In the genomic region with DNA sequence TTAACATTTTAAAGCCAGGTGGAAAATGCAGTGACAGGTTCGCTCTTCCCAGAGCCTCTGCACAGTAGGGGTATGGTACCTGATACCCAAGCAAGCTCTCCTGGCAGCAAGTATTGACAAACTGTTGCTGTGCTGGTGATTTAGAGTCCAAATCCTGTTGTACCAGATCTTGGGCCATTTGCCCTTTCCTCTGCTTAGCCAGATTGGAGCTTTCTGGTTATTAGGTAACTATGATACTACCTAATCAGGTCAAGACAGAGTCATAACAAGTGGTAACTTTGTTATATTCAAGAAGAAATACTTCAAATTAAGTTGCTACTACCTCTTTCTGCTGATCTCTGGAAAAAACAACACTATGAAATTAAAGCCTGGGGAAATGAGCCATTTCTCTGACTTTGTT, we compare ENCODE assay signal across 10 mouse cellular contexts. TPM values are rescaled to one million over a fixed set of nuclear protein-coding genes. Genes with fewer than 3 reads are reported as not detected.
A peak's percentile ranks its signal among the peaks of the same experiment; 100 is the strongest.
DNase-seq lines count a peak whose midpoint lies in the region; ATAC-seq and TF ChIP-seq lines count a peak whose summit lies in the region.
"Had no signal": no experiment of that assay in that cellular context is flagged by ENCODE, and none has a peak within 500 bp of the region (broad histone marks: within the 10 kb centered on the region; RNA-seq: fewer than 3 reads in every experiment).

No protein-coding gene starts in this region.

- H3K79me2 ChIP-seq in CH12.LX (replicated peaks; ENCODE audit: control insufficient read depth, extremely low read depth, insufficient read depth, poor library complexity, severe bottlenecking): peaks cover 24% of the 10 kb centered on the region

- no peak for TF ChIP-seq EP300 in CH12.LX (IDR thresholded peaks at IDR 0.05; ENCODE audit: low read length)

- WGBS in heart, embryonic 13.5 days: 81% methylated on average over 1 of the region's 1 CpGs
- 92% methylated on average over 1 of the region's 1 CpGs for WGBS in forebrain, embryonic 15.5 days
- 89% methylated on average over 1 of the region's 1 CpGs for WGBS in liver, embryonic 15.5 days (ENCODE audit: insufficient replicate concordance)
- WGBS in cerebellum, adult 2 months: 84% methylated on average over 1 of the region's 1 CpGs

- TF ChIP-seq CTCF in CH12.LX (conservative IDR thresholded peaks at IDR 0.05 in 1 of 2, IDR thresholded peaks at IDR 0.05 in 1 of 2; ENCODE audit: low read depth in 2 of 2, low read length in 2 of 2): no peak
- TF ChIP-seq CTCF in cerebellum, adult 2 months (IDR thresholded peaks at IDR 0.05; ENCODE audit: borderline replicate concordance, insufficient read depth, low read depth, low read length): no peak

- no peak for TF ChIP-seq POLR2A in CH12.LX (IDR thresholded peaks at IDR 0.05; ENCODE audit: low read depth, low read length)
- TF ChIP-seq POLR2A in cerebellum, adult 2 months (IDR thresholded peaks at IDR 0.05; ENCODE audit: borderline replicate concordance, insufficient read depth, low read length): no peak

- ATAC-seq in heart, embryonic 13.5 days (ENCODE audit: extremely low read depth, insufficient number of reproducible peaks, low FRiP score, low TSS enrichment): no peak
- ATAC-seq in forebrain, embryonic 15.5 days (replicated peaks): no peak
- no peak for ATAC-seq in liver, embryonic 15.5 days (ENCODE audit: insufficient read depth)

- H3K27ac ChIP-seq in heart, embryonic 13.5 days (replicated peaks): no peak overlapping the region
- H3K27ac ChIP-seq in CH12.LX (ENCODE audit: insufficient read depth, low read depth): no peak overlapping the region
- H3K27ac ChIP-seq in forebrain, embryonic 15.5 days (replicated peaks): no peak overlapping the region
- no peak overlapping the region for H3K27ac ChIP-seq in liver, embryonic 15.5 days (replicated peaks)
- no peak overlapping the region for H3K27ac ChIP-seq in cerebellum, adult 2 months (ENCODE audit: insufficient read depth, low read length)

- peak overlapping the region; percentile 76; the same call in 1 of the 2 replicates for H3K4me3 ChIP-seq in heart, embryonic 13.5 days
- no peak overlapping the region for H3K4me3 ChIP-seq in CH12.LX (replicated peaks in 1 of 3; ENCODE audit: low read depth in 2 of 3, low read length in 2 of 3, poor library complexity in 1 of 3)
- peak overlapping the region; percentile 94; the same call in 1 of the 2 replicates for H3K4me3 ChIP-seq in forebrain, embryonic 15.5 days
- H3K4me3 ChIP-seq in liver, embryonic 15.5 days (replicated peaks): peak overlapping the region; percentile 77; the same call in 1 of the 2 replicates
- H3K4me3 ChIP-seq in cerebellum, adult 2 months (replicated peaks; ENCODE audit: insufficient read depth, low read depth, low read length): no peak overlapping the region

- DNase-seq in heart, postnatal 36 days: no peak
- no peak for DNase-seq in CH12.LX (ENCODE audit: extremely low read depth)
- no peak for DNase-seq in cerebellum, adult 2 months
- no peak for DNase-seq in spleen, postnatal 14 days (ENCODE audit: low spot score in 2 of 2)
- DNase-seq in cerebellum, adult 8-10 months: no peak
- DNase-seq: layer of hippocampus, postnatal 36 days had no signal

- no peak for TF ChIP-seq RAD21 in CH12.LX (IDR thresholded peaks at IDR 0.05; ENCODE audit: low read depth, low read length)

- H3K9ac ChIP-seq in heart, embryonic 13.5 days: no peak overlapping the region
- no peak overlapping the region for H3K9ac ChIP-seq in CH12.LX (ENCODE audit: insufficient read depth, low read depth)
- no peak overlapping the region for H3K9ac ChIP-seq in forebrain, embryonic 15.5 days (replicated peaks)
- no peak overlapping the region for H3K9ac ChIP-seq in liver, embryonic 15.5 days

- H3K9me3 ChIP-seq in heart, embryonic 13.5 days: no peaks in the 10 kb centered on the region
- no peaks in the 10 kb centered on the region for H3K9me3 ChIP-seq in CH12.LX (replicated peaks; ENCODE audit: low read length)
- H3K9me3 ChIP-seq in forebrain, embryonic 15.5 days: no peaks in the 10 kb centered on the region
- no peaks in the 10 kb centered on the region for H3K9me3 ChIP-seq in liver, embryonic 15.5 days (replicated peaks)

- H3K4me1 ChIP-seq in heart, embryonic 13.5 days: peaks cover 26% of the 10 kb centered on the region
- H3K4me1 ChIP-seq in CH12.LX (ENCODE audit: control insufficient read depth in 1 of 2, insufficient read depth in 2 of 2): peaks cover 4 to 28% of the 10 kb centered on the region in 2 experiments
- H3K4me1 ChIP-seq in forebrain, embryonic 15.5 days: peaks cover 26% of the 10 kb centered on the region
- peaks cover 27% of the 10 kb centered on the region for H3K4me1 ChIP-seq in liver, embryonic 15.5 days (replicated peaks)
- H3K4me1 ChIP-seq in cerebellum, adult 2 months (ENCODE audit: control insufficient read depth, insufficient read depth, low read length): no peaks in the 10 kb centered on the region; the same call in 1 of the 2 replicates

- dilution Hi-C loops in CH12.LX (cut with MboI; ENCODE audit: extremely low pct_ligation_motif_present, extremely low pct_unique_long_range_greater_than_20kb, low sequenced_read_pairs): no loop called here

- H3K27me3 ChIP-seq in heart, embryonic 13.5 days (replicated peaks): no peaks in the 10 kb centered on the region
- no peaks in the 10 kb centered on the region for H3K27me3 ChIP-seq in CH12.LX (replicated peaks)
- no peaks in the 10 kb centered on the region for H3K27me3 ChIP-seq in forebrain, embryonic 15.5 days
- no peaks in the 10 kb centered on the region for H3K27me3 ChIP-seq in liver, embryonic 15.5 days
- H3K27me3 ChIP-seq in cerebellum, adult 2 months (ENCODE audit: control insufficient read depth, insufficient read depth, low read length): no peaks in the 10 kb centered on the region

- H3K36me3 ChIP-seq in heart, embryonic 13.5 days: peaks cover 42% of the 10 kb centered on the region
- H3K36me3 ChIP-seq in CH12.LX (replicated peaks in 1 of 2; ENCODE audit: control insufficient read depth in 1 of 2, insufficient read depth in 1 of 2, low read length in 1 of 2): peaks cover 37 to 59% of the 10 kb centered on the region in 2 experiments
- H3K36me3 ChIP-seq in forebrain, embryonic 15.5 days: peaks cover 23% of the 10 kb centered on the region
- H3K36me3 ChIP-seq in liver, embryonic 15.5 days (replicated peaks): peaks cover 37% of the 10 kb centered on the region

- H3K4me2 ChIP-seq in heart, embryonic 13.5 days: peak overlapping the region; percentile 90
- peak overlapping the region; percentile 24; the same call in 1 of the 2 replicates for H3K4me2 ChIP-seq in CH12.LX (ENCODE audit: insufficient read depth, low read depth, poor library complexity, severe bottlenecking)
- 0 out of 2 replicates have a peak overlapping the region, but pooled peaks have one; percentile 75 for H3K4me2 ChIP-seq in forebrain, embryonic 15.5 days (replicated peaks)
- H3K4me2 ChIP-seq in liver, embryonic 15.5 days: peak overlapping the region; percentile 96

- in situ Hi-C loops in CH12.LX (cut with MboI; ENCODE audit: low pct_ligation_motif_present, low pct_unique_long_range_greater_than_20kb, low sequenced_read_pairs): no loop called here

- intact Hi-C loops in heart, postnatal 36 days (cut with DNase I): no loop called here

RNA-seq across cellular contexts. Expression of a gene that starts 1.6 kb away (rescaled TPM):
- polyA plus RNA-seq in heart, embryonic 13.5 days (2015; fragmentation: Nextera tagmentation; extraction: Ambion mirVana): 29.2 and 30.5 TPM in 2 replicates
- total RNA-seq in heart, postnatal 36 days (2021): 10 to 100 TPM; 11.9 to 14.7 TPM
- 5.4 and 7.4 TPM in 2 replicates for total RNA-seq in CH12.LX (2012; rRNA removed)
- 10.5 and 10.6 TPM in 2 replicates for total RNA-seq in CH12.LX (2014; rRNA removed)
- 12.0 and 12.4 TPM in 2 replicates for polyA plus RNA-seq in CH12.LX (2012; ENCODE audit: insufficient read length, low read depth)
- polyA plus RNA-seq in forebrain, embryonic 15.5 days (2015; fragmentation: Nextera tagmentation; extraction: Ambion mirVana): 28.5 and 31.7 TPM in 2 replicates
- 11.9 and 12.2 TPM in 2 replicates for polyA plus RNA-seq in liver, embryonic 15.5 days (2015; fragmentation: Nextera tagmentation; extraction: Ambion mirVana)
- 17.5 and 18.4 TPM in 2 replicates for polyA plus RNA-seq in cerebellum, adult 2 months (2012; rRNA removed)

RNA-seq across cellular contexts. Expression of a gene that starts 1.6 kb away (rescaled TPM):
- polyA plus RNA-seq in heart, embryonic 13.5 days (2015; fragmentation: Nextera tagmentation; extraction: Ambion mirVana): 3.3 TPM in 2 replicates
- total RNA-seq in heart, postnatal 36 days (2021): 1 to 10 TPM in 1 of 2 experiments, under 1 TPM in 1; 0.35 to 1.1 TPM
- total RNA-seq in CH12.LX (2012; rRNA removed) (1.4 and 2.3 TPM in 2 replicates), CH12.LX (2014; rRNA removed) (1.7 and 1.9 TPM in 2 replicates)
- polyA plus RNA-seq in CH12.LX (2012; ENCODE audit: insufficient read length, low read depth): 1.8 and 2.1 TPM in 2 replicates
- polyA plus RNA-seq in forebrain, embryonic 15.5 days (2015; fragmentation: Nextera tagmentation; extraction: Ambion mirVana): 7.9 and 8.8 TPM in 2 replicates
- 0.98 and 0.99 TPM in 2 replicates for polyA plus RNA-seq in liver, embryonic 15.5 days (2015; fragmentation: Nextera tagmentation; extraction: Ambion mirVana)
- 4.0 and 4.4 TPM in 2 replicates for polyA plus RNA-seq in cerebellum, adult 2 months (2012; rRNA removed)

RNA-seq across cellular contexts. Expression of a gene that starts 16.5 kb away (rescaled TPM):
- 22.9 and 24.4 TPM in 2 replicates for polyA plus RNA-seq in heart, embryonic 13.5 days (2015; fragmentation: Nextera tagmentation; extraction: Ambion mirVana)
- total RNA-seq in heart, postnatal 36 days (2021): 10 to 100 TPM; 50.9 to 51.3 TPM
- total RNA-seq in CH12.LX (2012; rRNA removed) (216 and 364 TPM in 2 replicates), CH12.LX (2014; rRNA removed) (343 and 349 TPM in 2 replicates)
- polyA plus RNA-seq in CH12.LX (2012; ENCODE audit: insufficient read length, low read depth): 225 and 226 TPM in 2 replicates
- polyA plus RNA-seq in forebrain, embryonic 15.5 days (2015; fragmentation: Nextera tagmentation; extraction: Ambion mirVana): 16.8 and 17.5 TPM in 2 replicates
- 93.2 and 105 TPM in 2 replicates for polyA plus RNA-seq in liver, embryonic 15.5 days (2015; fragmentation: Nextera tagmentation; extraction: Ambion mirVana)
- polyA plus RNA-seq in cerebellum, adult 2 months (2012; rRNA removed): 45.7 and 46.8 TPM in 2 replicates

RNA-seq across cellular contexts. Expression of a gene that starts 33.7 kb away (rescaled TPM):
- polyA plus RNA-seq in heart, embryonic 13.5 days (2015; fragmentation: Nextera tagmentation; extraction: Ambion mirVana): 5.8 and 8.1 TPM in 2 replicates
- total RNA-seq in heart, postnatal 36 days (2021): 1 to 10 TPM; 1.3 to 1.8 TPM
- 7.9 and 8.6 TPM in 2 replicates for total RNA-seq in CH12.LX (2012; rRNA removed)
- total RNA-seq in CH12.LX (2014; rRNA removed): 6.4 and 6.5 TPM in 2 replicates
- 5.8 and 7.5 TPM in 2 replicates for polyA plus RNA-seq in CH12.LX (2012; ENCODE audit: insufficient read length, low read depth)
- 8.8 and 10.4 TPM in 2 replicates for polyA plus RNA-seq in forebrain, embryonic 15.5 days (2015; fragmentation: Nextera tagmentation; extraction: Ambion mirVana)
- 3.7 and 5.1 TPM in 2 replicates for polyA plus RNA-seq in liver, embryonic 15.5 days (2015; fragmentation: Nextera tagmentation; extraction: Ambion mirVana)
- 23.8 and 24.5 TPM in 2 replicates for polyA plus RNA-seq in cerebellum, adult 2 months (2012; rRNA removed)

RNA-seq across cellular contexts. Expression of a gene that starts 34.0 kb away (rescaled TPM):
- 0.25 TPM in 1 of 2 replicates, not detected in the other for polyA plus RNA-seq in heart, embryonic 13.5 days (2015; fragmentation: Nextera tagmentation; extraction: Ambion mirVana)
- not detected for total RNA-seq in heart, postnatal 36 days (2021)
- 0.46 TPM in 1 of 2 replicates, not detected in the other for total RNA-seq in CH12.LX (2012; rRNA removed)
- total RNA-seq in CH12.LX (2014; rRNA removed): 1.8 and 3.1 TPM in 2 replicates
- 1.8 TPM in 1 of 2 replicates, not detected in the other for polyA plus RNA-seq in CH12.LX (2012; ENCODE audit: insufficient read length, low read depth)
- polyA plus RNA-seq in forebrain, embryonic 15.5 days (2015; fragmentation: Nextera tagmentation; extraction: Ambion mirVana): 0.63 and 0.87 TPM in 2 replicates
- 0.53 and 0.91 TPM in 2 replicates for polyA plus RNA-seq in liver, embryonic 15.5 days (2015; fragmentation: Nextera tagmentation; extraction: Ambion mirVana)
- 0.41 TPM in 1 of 2 replicates, not detected in the other for polyA plus RNA-seq in cerebellum, adult 2 months (2012; rRNA removed)
- total RNA-seq: heart, postnatal 25 days had no signal

Comparison
In these comparisons a context has a peak if more than half of its experiments do, and no peak if none do; other contexts are left out.
1. H3K4me2 ChIP-seq: peak in every context shown above with its lines; median percentile 96 in liver, embryonic 15.5 days; 90 in heart, embryonic 13.5 days; 75 in forebrain, embryonic 15.5 days; 24 in CH12.LX.
2. H3K4me3 ChIP-seq: peak in heart, embryonic 13.5 days (single experiment), forebrain, embryonic 15.5 days (single experiment) and liver, embryonic 15.5 days (single experiment); none in CH12.LX (0 of 3) and cerebellum, adult 2 months (single experiment).